Mouse (Mus musculus): ENCODE data around the gene Colq. TPM values are rescaled to one million over a fixed set of nuclear protein-coding genes. Genes with fewer than 3 reads are reported as not detected.

Colq gene
- polyA plus RNA-seq, 2 experiments: 0.04 TPM; not detected in 1

DNA sequence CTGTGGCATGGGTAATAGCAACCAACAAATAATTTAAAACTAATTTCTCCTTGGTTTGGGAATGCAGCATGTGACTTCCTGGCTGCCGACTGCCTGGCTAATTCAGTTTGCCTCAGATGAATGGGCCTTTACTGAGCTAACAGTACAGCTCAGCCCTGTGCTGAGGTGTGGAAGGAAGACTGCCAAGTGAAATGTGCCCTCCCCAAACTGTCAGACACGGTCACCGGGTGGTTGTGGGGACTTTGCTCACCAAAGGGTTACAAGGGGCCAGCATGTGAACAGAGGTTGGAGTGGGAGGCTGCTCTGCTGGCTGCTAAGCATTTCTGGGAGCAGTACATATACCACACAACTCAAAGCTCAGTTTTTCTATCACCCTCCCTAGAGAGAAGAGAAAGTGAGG, 3.5 kb upstream of the Colq start:
- 59% methylated on average over 3 of the region's 3 CpGs for WGBS (ENCODE audit: insufficient replicate concordance)
- ATAC-seq (ENCODE audit: insufficient read depth): no peak

DNA sequence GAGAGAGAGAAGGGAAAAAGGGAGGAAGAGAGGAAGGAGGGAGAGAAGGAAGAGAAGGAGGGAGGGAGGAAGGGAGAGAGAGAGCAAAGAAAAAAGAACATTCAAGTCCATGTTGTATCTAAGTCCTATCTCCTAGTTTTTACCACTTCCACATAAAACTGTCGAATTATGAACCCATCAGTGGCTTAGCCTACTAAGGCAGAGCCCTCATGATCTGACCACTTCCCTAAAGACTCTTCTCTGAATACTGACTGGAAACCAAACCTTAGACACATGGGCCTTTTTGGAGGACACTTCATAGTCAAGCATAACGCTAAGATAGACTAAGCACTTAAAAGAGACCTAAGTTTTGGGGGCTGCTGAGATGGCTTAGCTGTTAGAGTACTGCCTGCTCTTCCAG, 1.9 kb upstream of the Colq start:
- TF ChIP-seq CTCF (IDR thresholded peaks at IDR 0.05; ENCODE audit: low read depth) (no peak), EP300 (IDR thresholded peaks at IDR 0.05; ENCODE audit: low read depth) (no peak)
- no peaks in the 10 kb centered on the region for H3K9me3 ChIP-seq (ENCODE audit: control insufficient read depth, low read length)
- WGBS (ENCODE audit: insufficient replicate concordance): 25% methylated on average over 2 of the region's 2 CpGs
- ATAC-seq (ENCODE audit: insufficient read depth) (no peak), DNase-seq (ENCODE audit: low read depth in 3 of 3, low spot score in 3 of 3) (no peak)
- H3K27ac ChIP-seq: no peak overlapping the region
- H3K9ac ChIP-seq (replicated peaks): no peak overlapping the region
- H3K4me3 ChIP-seq (ENCODE audit: insufficient read depth in 1 of 2, low read depth in 2 of 2, low read length in 2 of 2): no peak overlapping the region
- no peaks in the 10 kb centered on the region for H3K27me3 ChIP-seq (ENCODE audit: control insufficient read depth, insufficient read depth, low read length)
- no peak overlapping the region for H3K4me2 ChIP-seq (ENCODE audit: low read depth)
- H3K4me1 ChIP-seq (replicated peaks; ENCODE audit: control insufficient read depth in 2 of 2, insufficient read depth in 2 of 2, low read length in 1 of 2): peaks cover 0 to 2% of the 10 kb centered on the region in 2 experiments; a peak in 1 of 4 replicates
- H3K36me3 ChIP-seq (replicated peaks; ENCODE audit: control insufficient read depth, insufficient read depth, low read depth): no peaks in the 10 kb centered on the region

More for the DNA sequence above, 3.5 kb upstream of the Colq start:
- Histone ChIP-seq H3K4me1 (replicated peaks; ENCODE audit: control insufficient read depth in 2 of 2, insufficient read depth in 2 of 2, low read length in 1 of 2) (peaks cover 0 to 2% of the 10 kb centered on the region in 2 experiments; a peak in 1 of 4 replicates), H3K27me3 (ENCODE audit: control insufficient read depth, insufficient read depth, low read length) (no peaks in the 10 kb centered on the region), H3K4me2 (ENCODE audit: low read depth) (no peak overlapping the region), H3K9me3 (ENCODE audit: control insufficient read depth, low read length) (no peaks in the 10 kb centered on the region), H3K27ac (no peak overlapping the region), H3K36me3 (replicated peaks; ENCODE audit: control insufficient read depth, insufficient read depth, low read depth) (no peaks in the 10 kb centered on the region), H3K9ac (replicated peaks) (no peak overlapping the region), H3K4me3 (ENCODE audit: insufficient read depth in 1 of 2, low read depth in 2 of 2, low read length in 2 of 2) (no peak overlapping the region)
- no peak for TF ChIP-seq EP300 (IDR thresholded peaks at IDR 0.05; ENCODE audit: low read depth)
- no peak for TF ChIP-seq CTCF (IDR thresholded peaks at IDR 0.05; ENCODE audit: low read depth)
- DNase-seq (ENCODE audit: low read depth in 3 of 3, low spot score in 3 of 3): no peak

DNA sequence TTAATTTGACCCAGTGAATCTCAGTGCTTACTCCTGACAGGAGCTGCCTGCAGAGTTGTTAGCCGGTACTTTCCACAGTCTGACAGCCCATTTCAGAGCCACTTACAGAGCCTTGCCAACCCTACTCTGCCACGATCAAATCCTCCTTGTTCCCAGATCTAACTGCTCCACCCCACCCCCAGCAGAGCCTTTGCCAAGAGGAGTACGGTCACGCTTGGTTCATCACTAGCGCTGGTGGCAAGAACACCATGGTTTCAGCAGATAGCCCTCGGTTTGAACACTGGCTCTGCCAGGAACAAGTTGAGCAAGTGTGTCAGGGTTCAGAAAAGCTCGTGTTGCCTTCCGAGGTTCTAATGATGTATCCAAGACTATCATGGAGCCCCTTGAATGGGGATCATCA, 4.7 kb downstream of the Colq start:
- WGBS (ENCODE audit: insufficient replicate concordance): 73% methylated on average over 8 of the region's 8 CpGs
- DNase-seq (ENCODE audit: low read depth in 3 of 3, low spot score in 3 of 3): no peak
- no peaks in the 10 kb centered on the region for H3K9me3 ChIP-seq (ENCODE audit: control insufficient read depth, low read length)
- no peak overlapping the region for H3K4me2 ChIP-seq (ENCODE audit: low read depth)
- H3K4me3 ChIP-seq (ENCODE audit: insufficient read depth in 1 of 2, low read depth in 2 of 2, low read length in 2 of 2): no peak overlapping the region
- no peak overlapping the region for H3K27ac ChIP-seq
- H3K9ac ChIP-seq (replicated peaks): no peak overlapping the region
- TF ChIP-seq CTCF (IDR thresholded peaks at IDR 0.05; ENCODE audit: low read depth): no peak
- TF ChIP-seq EP300 (IDR thresholded peaks at IDR 0.05; ENCODE audit: low read depth): no peak
- H3K4me1 ChIP-seq (replicated peaks; ENCODE audit: control insufficient read depth in 2 of 2, insufficient read depth in 2 of 2, low read length in 1 of 2): no peaks in the 10 kb centered on the region
- no peak for ATAC-seq (ENCODE audit: insufficient read depth)
- no peaks in the 10 kb centered on the region for H3K27me3 ChIP-seq (ENCODE audit: control insufficient read depth, insufficient read depth, low read length)
- no peaks in the 10 kb centered on the region for H3K36me3 ChIP-seq (replicated peaks; ENCODE audit: control insufficient read depth, insufficient read depth, low read depth)

DNA sequence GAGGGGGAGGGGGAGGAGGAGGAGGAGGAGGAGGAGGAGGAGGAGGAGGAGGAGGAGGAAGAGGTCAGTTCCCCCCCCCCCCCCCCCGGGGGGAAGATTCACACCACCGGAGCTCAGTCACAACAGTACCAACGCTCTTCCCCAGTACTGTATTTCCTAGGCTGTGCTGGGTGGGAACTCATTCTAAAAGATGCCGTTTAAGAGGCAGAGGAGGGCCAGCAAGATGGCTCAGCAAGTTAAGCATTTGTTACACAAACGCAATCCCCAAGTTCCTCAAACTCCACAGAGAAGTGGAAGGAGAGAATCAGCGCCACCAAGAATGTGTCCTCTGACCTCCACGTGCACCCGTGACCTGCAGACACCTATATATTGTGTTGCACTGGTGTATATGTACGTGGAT, 8.1 kb downstream of the Colq start:
- H3K9ac ChIP-seq (replicated peaks): no peak overlapping the region
- H3K4me1 ChIP-seq (replicated peaks; ENCODE audit: control insufficient read depth in 2 of 2, insufficient read depth in 2 of 2, low read length in 1 of 2): no peaks in the 10 kb centered on the region
- ATAC-seq (ENCODE audit: insufficient read depth) (no peak), DNase-seq (ENCODE audit: low read depth in 3 of 3, low spot score in 3 of 3) (no peak)
- no peak overlapping the region for H3K4me2 ChIP-seq (ENCODE audit: low read depth)
- TF ChIP-seq CTCF (IDR thresholded peaks at IDR 0.05; ENCODE audit: low read depth) (no peak), EP300 (IDR thresholded peaks at IDR 0.05; ENCODE audit: low read depth) (no peak)
- no peaks in the 10 kb centered on the region for H3K36me3 ChIP-seq (replicated peaks; ENCODE audit: control insufficient read depth, insufficient read depth, low read depth)
- WGBS (ENCODE audit: insufficient replicate concordance): 51% methylated on average over 8 of the region's 9 CpGs
- no peak overlapping the region for H3K4me3 ChIP-seq (ENCODE audit: insufficient read depth in 1 of 2, low read depth in 2 of 2, low read length in 2 of 2)
- H3K9me3 ChIP-seq (ENCODE audit: control insufficient read depth, low read length): no peaks in the 10 kb centered on the region
- H3K27ac ChIP-seq: no peak overlapping the region
- H3K27me3 ChIP-seq (ENCODE audit: control insufficient read depth, insufficient read depth, low read length): no peaks in the 10 kb centered on the region

DNA sequence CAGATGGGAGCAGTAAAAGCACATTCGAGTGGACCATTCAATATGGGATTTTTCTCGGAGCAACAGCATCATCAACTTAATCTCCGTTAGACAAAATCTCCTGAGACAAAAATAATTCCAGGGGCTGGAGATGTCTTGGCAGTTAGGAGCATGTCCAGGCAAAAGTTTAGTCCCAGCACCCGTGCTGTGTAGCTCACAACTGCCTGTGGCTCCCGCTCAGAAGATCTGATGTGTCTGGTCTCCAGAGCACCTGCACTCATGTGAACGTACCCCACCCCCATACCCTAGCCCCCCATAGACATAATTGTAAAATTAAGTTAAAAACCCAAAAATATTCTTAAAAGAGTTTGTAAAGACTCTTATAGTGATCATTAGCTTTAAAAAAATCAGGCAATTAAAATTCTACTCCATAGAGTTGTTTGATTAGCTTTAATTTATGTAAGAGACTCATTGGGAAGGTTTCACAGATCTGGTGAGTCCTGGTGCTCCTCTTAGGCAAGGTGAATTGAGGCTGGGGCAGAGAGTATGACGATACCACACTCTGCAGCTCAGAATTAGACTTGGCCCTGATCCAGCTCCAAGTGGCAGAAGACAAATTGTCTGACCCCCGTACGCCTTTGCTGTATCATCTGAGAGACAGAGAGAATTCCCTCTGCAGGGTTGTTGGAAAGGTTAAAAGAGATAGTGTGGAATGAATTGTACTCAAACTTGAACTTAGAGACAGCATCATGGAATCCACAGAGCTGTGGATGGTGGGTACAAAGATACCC, 13.0 kb downstream of the Colq start:
- ATAC-seq (ENCODE audit: insufficient read depth) (no peak), DNase-seq (ENCODE audit: low read depth in 3 of 3, low spot score in 3 of 3) (no peak)
- H3K27me3 ChIP-seq (ENCODE audit: control insufficient read depth, insufficient read depth, low read length): no peaks in the 10 kb centered on the region
- H3K27ac ChIP-seq: no peak overlapping the region
- H3K36me3 ChIP-seq (replicated peaks; ENCODE audit: control insufficient read depth, insufficient read depth, low read depth): no peaks in the 10 kb centered on the region
- no peak overlapping the region for H3K4me3 ChIP-seq (ENCODE audit: insufficient read depth in 1 of 2, low read depth in 2 of 2, low read length in 2 of 2)
- H3K4me1 ChIP-seq (replicated peaks; ENCODE audit: control insufficient read depth in 2 of 2, insufficient read depth in 2 of 2, low read length in 1 of 2): no peaks in the 10 kb centered on the region
- H3K4me2 ChIP-seq (ENCODE audit: low read depth): no peak overlapping the region
- no peak for TF ChIP-seq EP300 (IDR thresholded peaks at IDR 0.05; ENCODE audit: low read depth)
- TF ChIP-seq CTCF (IDR thresholded peaks at IDR 0.05; ENCODE audit: low read depth): no peak
- H3K9me3 ChIP-seq (ENCODE audit: control insufficient read depth, low read length): no peaks in the 10 kb centered on the region
- WGBS (ENCODE audit: insufficient replicate concordance): 57% methylated on average over 9 of the region's 9 CpGs
- H3K9ac ChIP-seq (replicated peaks): no peak overlapping the region

Data from liver, embryonic 14.5 days (tissue).